Mouse (Mus musculus) heart, embryonic 12.5 days (tissue): ENCODE results near the gene Nlrx1. TPM values are rescaled to one million over a fixed set of nuclear protein-coding genes. Genes with fewer than 3 reads are reported as not detected.

ENCODE experiments used
- ATAC-seq: fragments of 200-750 bp; cut with Nextera tagmentation; 2 replicates; pipeline ENCODE4 v1.8.0; 2017; ENCODE audit warnings: moderate TSS enrichment, moderate library complexity; ENCODE audit not compliant: insufficient number of reproducible peaks, low FRiP score
- H3K27ac ChIP-seq: fragments of 300-500 bp; sonication (generic); 2 replicates; pipeline ENCODE4 v1.5.1; 2016; ENCODE audit warnings: mild to moderate bottlenecking, moderate library complexity; ENCODE audit not compliant: poor library complexity, severe bottlenecking
- H3K27me3 ChIP-seq: fragments of 300-500 bp; sonication (generic); replicated peaks from 2 replicates; pipeline ENCODE4 v1.6.1; 2016; ENCODE audit warnings: mild to moderate bottlenecking, moderate library complexity
- H3K36me3 ChIP-seq: fragments of 300-500 bp; sonication (generic); 2 replicates; pipeline ENCODE4 v1.6.1; 2016; ENCODE audit warnings: mild to moderate bottlenecking, moderate library complexity
- H3K4me1 ChIP-seq: fragments of 300-500 bp; sonication (generic); replicated peaks from 2 replicates; pipeline ENCODE4 v1.6.1; 2016; ENCODE audit warnings: mild to moderate bottlenecking
- H3K4me2 ChIP-seq: fragments of 300-500 bp; sonication (generic); 2 replicates; pipeline ENCODE4 v1.6.1; 2016; ENCODE audit warnings: mild to moderate bottlenecking, moderate library complexity
- H3K4me3 ChIP-seq: fragments of 300-500 bp; sonication (generic); 2 replicates; pipeline ENCODE4 v1.5.1; 2016; ENCODE audit warnings: mild to moderate bottlenecking
- H3K9ac ChIP-seq: fragments of 300-500 bp; sonication (generic); 2 replicates; pipeline ENCODE4 v1.6.1; 2016; ENCODE audit warnings: mild to moderate bottlenecking, moderate library complexity
- H3K9me3 ChIP-seq: fragments of 300-500 bp; sonication (generic); replicated peaks from 2 replicates; pipeline ENCODE4 v1.6.1; 2016; ENCODE audit warnings: mild to moderate bottlenecking, moderate library complexity
- WGBS: fragments of 180-500 bp; shearing (Covaris S2); methylation state at CpG from one replicate; pipeline ENCODE4 v1.1.7; 2016; 5-methylcytosine and 5-hydroxymethylcytosine counted together
- polyA plus RNA-seq: library from polyadenylated mRNA; unstranded; fragments of >200 nt; fragmentation: Nextera tagmentation; extraction: Ambion mirVana; gene quantifications from 2 replicates; pipeline ENCODE4 v1.2.1, GENCODE M21; 2016

Gene Nlrx1
- polyA plus RNA-seq, 1 experiment from 2014 or later, result 7.7 TPM

DNA sequence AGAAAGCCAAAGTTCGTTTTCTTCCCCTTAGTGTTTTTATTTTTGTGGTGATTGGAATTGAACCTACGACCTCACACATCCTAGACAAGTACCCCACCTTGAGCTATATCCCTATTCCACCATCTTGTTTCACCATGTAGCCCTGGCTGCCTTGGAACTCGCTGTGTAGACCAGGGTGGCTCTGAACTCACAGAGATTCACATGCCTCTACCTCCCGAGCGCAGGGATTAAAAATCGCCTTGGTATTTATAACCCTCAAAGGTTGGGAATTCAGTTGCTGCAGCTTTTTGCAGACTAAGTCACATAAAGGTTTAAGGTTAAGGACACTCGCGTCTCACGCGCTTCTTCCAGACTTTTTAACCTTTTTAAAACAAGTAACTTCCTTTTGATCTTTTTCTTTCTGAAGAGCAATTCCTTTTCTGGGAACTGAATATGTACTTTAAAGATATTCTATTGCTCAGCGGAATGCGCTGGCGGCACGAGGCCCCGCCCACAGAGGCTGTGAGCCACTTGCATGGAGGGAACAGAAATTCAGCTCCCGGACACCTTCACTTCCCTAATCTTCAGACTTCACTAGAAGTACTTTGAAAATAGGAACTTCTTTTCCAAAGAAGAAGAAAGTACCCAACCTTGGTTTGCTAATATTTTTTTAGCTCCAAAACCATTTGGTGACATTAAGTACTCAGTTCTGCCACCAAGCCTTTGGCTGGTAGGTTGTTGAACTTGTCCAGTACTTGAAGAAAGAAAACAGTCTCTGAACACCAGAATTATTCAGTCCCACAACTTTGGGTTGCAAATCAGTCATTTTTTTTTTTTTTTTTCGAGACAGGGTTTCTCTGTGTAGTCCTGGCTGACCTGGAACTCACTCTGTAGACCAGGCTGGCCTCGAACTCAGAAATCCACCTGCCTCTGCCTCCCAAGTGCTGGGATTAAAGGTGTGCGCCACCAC lies 33.6 kb downstream of the Nlrx1 start:
- H3K27ac ChIP-seq, result peak overlapping the region; percentile 65
- peak overlapping the region; percentile 55; the same call in 1 of the 2 replicates for H3K9ac ChIP-seq
- H3K9me3 ChIP-seq, result no peaks in the 10 kb centered on the region
- ATAC-seq, result peak; percentile 31; the same call in 1 of the 2 replicates
- H3K4me1 ChIP-seq, result peaks cover 17% of the 10 kb centered on the region
- peak overlapping the region; percentile 96 for H3K4me3 ChIP-seq
- H3K27me3 ChIP-seq, result no peaks in the 10 kb centered on the region
- peak overlapping the region; percentile 82 for H3K4me2 ChIP-seq
- H3K36me3 ChIP-seq, result no peaks in the 10 kb centered on the region
- WGBS, result 19% methylated on average over 19 of the region's 19 CpGs

DNA sequence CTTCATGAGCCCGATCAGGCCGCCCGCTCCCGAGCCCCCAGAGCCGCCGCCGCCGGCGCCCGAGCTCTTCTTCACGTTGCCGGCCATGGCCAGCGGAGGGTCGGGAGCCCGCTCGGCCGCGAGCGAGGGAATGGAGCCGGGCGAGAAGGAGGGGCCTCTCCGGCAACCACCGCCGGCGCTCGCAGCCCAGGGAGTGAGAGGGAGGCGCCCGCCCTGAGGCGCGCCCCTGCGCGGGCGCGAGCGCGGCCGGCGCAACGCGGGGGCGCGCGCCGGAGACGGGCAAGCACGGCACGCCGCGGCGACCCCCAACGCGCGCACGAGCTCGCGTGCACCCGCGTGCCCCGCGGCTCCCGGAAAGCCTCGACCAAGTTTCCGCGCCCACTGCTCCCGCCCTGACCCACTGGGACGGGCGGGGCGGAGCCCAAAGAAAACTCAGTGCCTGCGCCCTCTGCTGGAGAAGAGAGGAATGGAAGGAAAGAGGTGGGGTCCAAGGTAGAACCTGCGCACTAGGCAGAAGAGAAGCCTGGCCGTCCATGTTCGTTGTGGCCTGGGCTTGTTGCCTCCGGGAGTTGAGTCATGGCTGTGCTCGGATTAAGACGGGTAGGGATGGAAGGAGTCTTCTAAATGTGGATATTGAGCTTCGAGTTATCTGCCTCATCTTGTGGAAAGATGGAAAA lies 34.5 kb downstream of the Nlrx1 start, which contains the start of gene Cbl:
TSS of gene Cbl (minus strand) at position 248 of the 677 bp plus-strand sequence.
- Histone ChIP-seq H3K27ac (peak within 1 kb of the TSS; percentile 92), H3K4me1 (peaks cover 17% of the 10 kb centered on the region), H3K4me2 (peak within 1 kb of the TSS; percentile 82), H3K4me3 (peak within 1 kb of the TSS; percentile 96), H3K9me3 (no peaks in the 10 kb centered on the region), H3K36me3 (no peaks in the 10 kb centered on the region), H3K9ac (peak within 1 kb of the TSS; percentile 94), H3K27me3 (no peaks in the 10 kb centered on the region)
- peak; percentile 94 for ATAC-seq
- under 1% methylated on average over 73 of the region's 76 CpGs for WGBS

DNA sequence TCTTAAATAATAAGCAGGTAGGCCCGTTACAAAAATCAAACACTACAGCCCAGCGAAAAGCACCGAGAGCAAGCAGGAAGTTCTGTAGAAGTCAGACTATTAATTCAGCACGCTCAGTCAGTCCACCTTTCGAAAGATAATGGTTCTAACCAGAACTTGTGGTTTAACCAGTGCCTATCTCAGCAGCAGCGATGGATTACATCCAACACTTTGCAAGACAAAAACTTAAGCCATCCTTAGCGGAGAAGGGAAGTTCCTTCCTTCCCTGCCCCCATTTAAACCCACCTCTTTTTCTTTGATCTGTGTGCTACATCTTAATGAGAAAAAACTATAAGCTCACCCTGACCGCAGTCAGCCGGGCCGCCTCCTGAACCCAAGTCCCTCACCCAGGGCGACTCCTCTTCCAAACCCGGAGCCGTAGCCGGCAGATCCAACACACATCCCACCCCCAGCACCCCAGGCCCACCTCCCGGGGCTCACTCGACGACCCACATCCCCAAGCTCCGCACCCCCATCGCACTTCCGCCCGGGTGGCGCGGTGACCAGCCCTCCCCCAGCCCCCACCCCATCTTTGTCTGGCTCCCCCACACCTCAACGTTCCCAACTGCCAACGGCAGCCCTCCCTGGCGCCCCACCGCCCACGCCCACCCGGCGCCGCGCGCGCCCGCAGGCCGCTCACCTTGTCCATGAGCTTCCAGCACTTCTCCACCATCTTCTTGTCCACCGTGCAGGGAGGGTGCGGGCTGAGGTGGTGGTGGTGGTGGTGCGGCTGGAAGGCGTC lies 35.2 kb downstream of the Nlrx1 start:
- peak; percentile 73 for ATAC-seq

DNA sequence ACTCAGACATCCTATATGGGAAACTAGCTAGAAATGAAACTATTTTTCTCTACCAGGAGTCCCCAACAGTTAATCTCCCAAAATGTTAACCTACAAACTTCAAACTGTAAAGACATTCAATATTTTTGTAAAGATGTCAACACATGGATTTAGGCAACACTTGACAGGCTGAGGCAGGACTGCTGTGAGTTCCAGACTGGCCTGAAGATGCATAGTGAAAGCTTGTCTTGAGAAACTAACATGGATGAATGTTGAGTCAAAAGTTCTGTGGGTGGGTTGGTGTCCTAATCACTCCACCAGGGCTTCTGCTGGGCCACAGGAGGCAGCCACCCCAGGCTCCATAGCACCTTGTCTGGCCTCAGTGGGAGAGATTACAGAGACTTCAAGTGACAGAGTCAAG lies 36.8 kb downstream of the Nlrx1 start:
- peak overlapping the region; percentile 11; the same call in 1 of the 2 replicates for H3K9ac ChIP-seq
- peaks cover 18% of the 10 kb centered on the region for H3K4me1 ChIP-seq
- H3K9me3 ChIP-seq, result no peaks in the 10 kb centered on the region
- no peaks in the 10 kb centered on the region for H3K36me3 ChIP-seq
- H3K27ac ChIP-seq, result no peak overlapping the region
- no peaks in the 10 kb centered on the region for H3K27me3 ChIP-seq
- peak overlapping the region; percentile 82 for H3K4me2 ChIP-seq
- ATAC-seq, result no peak
- peak overlapping the region; percentile 10; the same call in 1 of the 2 replicates for H3K4me3 ChIP-seq

More for the DNA sequence above, 35.2 kb downstream of the Nlrx1 start:
- Histone ChIP-seq H3K27me3 (no peaks in the 10 kb centered on the region), H3K4me2 (peak overlapping the region; percentile 82), H3K9ac (peak overlapping the region; percentile 94), H3K36me3 (no peaks in the 10 kb centered on the region), H3K9me3 (no peaks in the 10 kb centered on the region), H3K4me3 (peak overlapping the region; percentile 96), H3K27ac (peak overlapping the region; percentile 92), H3K4me1 (peaks cover 17% of the 10 kb centered on the region)
- WGBS, result under 1% methylated on average over 40 of the region's 40 CpGs

DNA sequence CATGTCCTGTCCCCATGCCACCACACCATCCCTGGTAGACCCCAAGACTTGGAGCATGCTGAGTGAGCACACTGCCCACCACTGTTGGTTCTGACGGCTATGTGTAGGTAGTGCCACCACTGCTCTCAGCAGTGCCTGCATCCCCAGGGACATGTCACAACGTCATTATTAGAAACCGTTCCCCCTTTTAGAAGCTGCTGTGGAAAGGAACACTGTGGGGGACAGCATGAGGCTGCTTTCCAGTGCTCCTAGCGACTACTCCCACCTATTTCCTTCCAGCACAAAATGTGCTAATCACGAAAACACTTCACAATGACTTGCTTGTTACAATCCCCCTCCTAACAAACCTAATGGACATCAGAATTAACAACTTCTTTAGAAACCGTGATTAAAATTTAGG lies 42.4 kb downstream of the Nlrx1 start:
- H3K27me3 ChIP-seq, result no peaks in the 10 kb centered on the region
- H3K27ac ChIP-seq, result no peak overlapping the region
- H3K9me3 ChIP-seq, result no peaks in the 10 kb centered on the region
- H3K9ac ChIP-seq, result no peak overlapping the region
- H3K4me1 ChIP-seq, result peaks cover 24% of the 10 kb centered on the region
- no peaks in the 10 kb centered on the region for H3K36me3 ChIP-seq
- no peak for ATAC-seq
- no peak overlapping the region for H3K4me3 ChIP-seq
- WGBS, result 44% methylated on average over 6 of the region's 6 CpGs
- H3K4me2 ChIP-seq, result no peak overlapping the region

DNA sequence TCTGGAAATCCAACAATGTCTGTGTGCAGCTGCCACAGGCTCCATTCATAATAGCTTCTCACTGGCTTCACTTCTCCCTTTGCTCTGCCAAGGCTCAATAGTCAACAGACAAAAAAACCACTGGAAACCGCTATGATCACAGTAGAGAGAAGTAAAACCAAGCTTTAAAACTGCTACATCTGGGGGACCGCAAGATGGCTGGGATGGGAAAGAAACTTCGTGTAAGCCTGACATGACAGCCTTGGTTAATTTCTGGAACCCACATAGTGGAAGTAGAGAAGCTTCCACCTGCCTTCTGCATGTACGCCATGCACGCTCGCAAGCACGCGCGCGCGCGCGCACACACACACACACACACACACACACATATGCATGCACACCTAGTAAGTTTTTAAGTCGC lies 54.9 kb downstream of the Nlrx1 start:
- Histone ChIP-seq H3K4me2 (no peak overlapping the region), H3K4me1 (0 out of 2 replicates have a peak, but pooled peaks cover 3% of the 10 kb centered on the region), H3K27ac (no peak overlapping the region), H3K4me3 (no peak overlapping the region), H3K9ac (no peak overlapping the region), H3K36me3 (peaks cover 21% of the 10 kb centered on the region), H3K27me3 (no peaks in the 10 kb centered on the region), H3K9me3 (peaks cover 5% of the 10 kb centered on the region)
- no peak for ATAC-seq
- 96% methylated on average over 14 of the region's 14 CpGs for WGBS

DNA sequence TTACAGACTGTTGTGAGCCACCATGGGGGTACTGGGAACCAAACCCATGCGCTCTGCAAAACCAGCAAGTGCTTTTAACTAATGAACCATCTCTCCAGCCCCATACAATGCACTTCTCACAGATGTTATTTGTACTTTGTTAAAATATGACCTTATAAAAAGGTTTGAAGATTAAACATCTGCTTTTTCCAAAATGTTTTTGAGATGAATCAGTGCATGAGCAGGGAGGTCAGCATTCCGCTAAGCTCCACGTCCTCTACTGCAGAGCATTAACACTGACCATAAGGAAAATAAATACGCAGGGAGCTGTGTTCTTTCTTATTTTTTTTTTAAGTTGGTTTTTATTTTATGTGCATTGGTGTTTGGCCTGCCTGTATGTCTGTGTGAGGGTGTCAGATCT lies 56.0 kb downstream of the Nlrx1 start:
- Histone ChIP-seq H3K27me3 (no peaks in the 10 kb centered on the region), H3K4me3 (no peak overlapping the region), H3K9me3 (peaks cover 5% of the 10 kb centered on the region), H3K9ac (no peak overlapping the region), H3K4me1 (0 out of 2 replicates have a peak, but pooled peaks cover 3% of the 10 kb centered on the region), H3K36me3 (peaks cover 21% of the 10 kb centered on the region), H3K27ac (no peak overlapping the region), H3K4me2 (no peak overlapping the region)
- no peak for ATAC-seq
- WGBS, result 92% methylated on average over 4 of the region's 4 CpGs

DNA sequence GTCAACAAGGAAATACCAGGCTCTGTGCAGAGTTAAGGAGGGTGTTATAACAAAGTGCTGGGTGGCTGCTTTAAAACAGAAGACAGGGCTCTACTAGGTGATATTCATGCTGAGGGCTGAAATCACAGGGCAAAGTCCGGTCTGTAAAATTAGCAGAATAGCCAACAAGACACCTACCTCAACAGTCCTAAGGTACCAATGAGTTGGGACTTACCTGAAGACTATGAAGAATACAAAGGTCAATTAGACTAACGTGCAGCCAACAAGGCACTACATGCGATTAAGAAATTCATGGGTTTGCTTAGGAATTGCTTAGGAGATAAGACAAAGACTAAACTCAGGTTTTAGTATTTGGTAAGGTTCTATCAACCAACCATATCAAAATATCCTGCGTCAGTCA lies 59.0 kb downstream of the Nlrx1 start:
- Histone ChIP-seq H3K9ac (no peak overlapping the region), H3K4me2 (no peak overlapping the region), H3K36me3 (peaks cover 21% of the 10 kb centered on the region), H3K4me3 (no peak overlapping the region), H3K27ac (no peak overlapping the region), H3K9me3 (peaks cover 5% of the 10 kb centered on the region), H3K4me1 (0 out of 2 replicates have a peak, but pooled peaks cover 3% of the 10 kb centered on the region), H3K27me3 (no peaks in the 10 kb centered on the region)
- no peak for ATAC-seq
- WGBS, result 86% methylated on average over 4 of the region's 4 CpGs

DNA sequence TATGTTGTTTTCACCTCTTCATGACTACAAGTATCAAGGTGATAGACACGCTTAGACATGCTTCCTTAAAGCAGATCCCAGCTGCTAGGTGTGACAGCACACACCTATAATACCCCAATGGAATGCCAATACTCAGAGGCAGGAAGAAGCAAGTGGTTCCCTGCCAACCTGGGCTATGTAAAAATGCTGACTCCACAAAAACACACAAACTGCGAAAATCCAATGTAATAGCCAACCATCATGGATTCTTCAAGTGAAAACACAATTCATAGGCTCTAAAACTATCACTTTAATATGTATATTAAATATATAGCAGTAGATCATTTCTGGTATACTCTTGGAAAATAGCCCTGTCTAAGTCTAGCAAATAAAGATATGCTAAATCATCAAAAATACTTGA lies 60.6 kb downstream of the Nlrx1 start:
- WGBS, result 92% methylated on average over 2 of the region's 2 CpGs
- H3K9me3 ChIP-seq, result peaks cover 5% of the 10 kb centered on the region
- H3K4me1 ChIP-seq, result 0 out of 2 replicates have a peak, but pooled peaks cover 3% of the 10 kb centered on the region
- ATAC-seq, result no peak
- no peaks in the 10 kb centered on the region for H3K27me3 ChIP-seq
- no peak overlapping the region for H3K27ac ChIP-seq
- no peak overlapping the region for H3K4me2 ChIP-seq
- H3K4me3 ChIP-seq, result no peak overlapping the region
- peaks cover 14% of the 10 kb centered on the region for H3K36me3 ChIP-seq
- H3K9ac ChIP-seq, result no peak overlapping the region
